Mouse (Mus musculus): ENCODE results near the gene Gm49380.

Gene Gm49380

DNA sequence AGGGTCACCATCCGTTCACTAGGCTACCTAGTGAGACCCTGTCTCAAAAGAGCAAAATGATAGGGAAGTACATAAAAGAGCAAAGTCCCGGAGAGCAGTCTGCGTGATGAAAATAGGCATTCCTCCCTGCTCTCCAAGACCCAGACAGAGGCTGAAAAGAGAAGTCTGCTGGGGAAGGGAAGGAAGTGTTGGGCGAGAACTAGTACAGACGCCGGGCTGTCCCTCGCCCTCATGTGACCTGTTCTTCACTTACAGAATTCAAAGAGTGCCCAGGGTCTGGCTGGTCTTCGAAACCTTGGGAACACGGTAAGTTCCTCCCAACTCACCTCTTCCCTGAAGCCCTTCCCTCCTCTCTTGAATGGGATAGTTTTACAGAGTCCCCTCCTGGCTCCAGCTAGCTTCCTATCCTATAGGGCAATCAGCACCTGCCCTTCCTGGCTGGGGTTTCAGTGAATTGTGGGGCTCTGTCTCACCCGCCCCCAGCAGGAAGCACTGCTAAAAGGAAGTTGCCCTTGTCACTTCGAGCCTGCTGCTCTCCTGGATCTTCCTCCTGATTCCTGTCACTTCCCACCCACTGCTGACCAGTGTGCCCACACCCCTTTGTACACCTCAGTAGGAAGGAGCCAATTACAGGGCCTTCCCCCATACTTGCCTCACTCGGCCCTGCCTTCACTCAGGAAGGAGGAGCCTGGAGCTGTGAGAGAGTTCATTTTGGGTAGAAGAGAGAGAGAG is 24.3 kb downstream of the Gm49380 start:
- DNase-seq (ENCODE audit: low spot score) = no peak

GRCm38 (mm10) chr9:44087761-44088455 is 25.4 kb downstream of the Gm49380 start:
- DNase-seq (ENCODE audit: low spot score) = no peak

DNA sequence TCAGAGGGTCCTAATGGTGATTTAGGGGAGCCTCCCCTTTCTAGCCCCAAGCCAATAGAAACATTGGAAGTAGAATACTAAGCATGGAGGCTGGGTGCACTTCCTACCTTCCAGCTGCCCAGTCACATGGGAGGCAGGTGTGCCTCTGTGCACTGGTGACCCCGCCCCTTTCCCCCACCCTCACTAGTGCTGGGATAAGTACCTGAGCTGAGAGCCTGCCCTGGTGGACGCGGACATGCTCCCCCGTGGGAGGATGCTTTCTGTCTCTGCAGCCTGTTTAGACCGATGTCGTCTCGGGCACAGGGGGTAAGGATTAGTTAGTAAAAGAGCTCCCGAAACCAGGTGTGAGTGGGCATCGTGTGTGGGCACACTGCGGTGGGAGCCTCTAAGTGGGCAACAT is 26.3 kb downstream of the Gm49380 start:
- no peak for DNase-seq (ENCODE audit: low spot score)

- no peak for DNase-seq (ENCODE audit: low spot score)
These were observed 27.3 kb downstream of the Gm49380 start for GRCm38 (mm10) chr9:44085741-44086665.

- no peak for DNase-seq (ENCODE audit: low spot score)
These were observed 28.0 kb downstream of the Gm49380 start for GRCm38 (mm10) chr9:44085276-44085675.

DNA sequence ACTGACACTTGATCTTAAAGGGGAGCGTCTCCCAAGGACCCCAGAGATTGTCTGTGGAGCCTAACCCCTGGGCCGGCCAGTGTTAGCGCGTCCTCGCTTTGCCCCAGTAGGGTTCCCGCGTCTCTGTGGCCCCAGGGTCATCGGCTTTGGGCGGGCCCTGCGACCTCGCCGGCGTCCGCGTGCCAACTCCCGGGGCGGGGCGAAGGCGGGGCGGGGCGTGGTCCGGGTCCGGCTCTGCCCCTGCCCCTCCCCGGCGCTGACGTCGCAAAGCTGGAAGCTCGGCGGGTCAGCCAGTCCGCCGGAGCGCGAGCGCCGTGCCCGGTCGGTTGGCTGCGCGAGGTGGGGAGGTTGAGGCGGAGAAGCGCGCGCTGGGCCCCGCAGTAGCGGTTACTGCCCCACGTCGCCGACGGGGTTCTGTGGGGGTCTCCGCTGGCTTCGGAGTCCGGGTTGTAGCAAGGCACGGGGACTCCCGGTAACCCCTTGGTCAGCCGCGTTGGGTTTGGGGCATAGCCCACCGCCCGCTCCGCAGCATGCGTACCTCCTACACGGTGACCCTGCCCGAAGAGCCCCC is 28.6 kb downstream of the Gm49380 start:
- peak; percentile 97 for DNase-seq (ENCODE audit: low spot score)

GRCm38 (mm10) chr9:44084236-44084635 is 29.1 kb downstream of the Gm49380 start:
- no peak for DNase-seq (ENCODE audit: low spot score)

GRCm38 (mm10) chr9:44083392-44084121 is 29.7 kb downstream of the Gm49380 start:
- DNase-seq (ENCODE audit: low spot score) = no peak

GRCm38 (mm10) chr9:44082266-44082665 is 31.0 kb downstream of the Gm49380 start:
- no peak for DNase-seq (ENCODE audit: low spot score)

GRCm38 (mm10) chr9:44081581-44081980 is 31.7 kb downstream of the Gm49380 start:
- DNase-seq (ENCODE audit: low spot score) = no peak

GRCm38 (mm10) chr9:44080953-44081352 is 32.3 kb downstream of the Gm49380 start:
- no peak for DNase-seq (ENCODE audit: low spot score)

GRCm38 (mm10) chr9:44079997-44080780 is 33.1 kb downstream of the Gm49380 start:
- DNase-seq (ENCODE audit: low spot score) = no peak

- peak; percentile 86 for DNase-seq (ENCODE audit: low spot score)
These were observed 34.1 kb downstream of the Gm49380 start for GRCm38 (mm10) chr9:44078955-44079756.

DNA sequence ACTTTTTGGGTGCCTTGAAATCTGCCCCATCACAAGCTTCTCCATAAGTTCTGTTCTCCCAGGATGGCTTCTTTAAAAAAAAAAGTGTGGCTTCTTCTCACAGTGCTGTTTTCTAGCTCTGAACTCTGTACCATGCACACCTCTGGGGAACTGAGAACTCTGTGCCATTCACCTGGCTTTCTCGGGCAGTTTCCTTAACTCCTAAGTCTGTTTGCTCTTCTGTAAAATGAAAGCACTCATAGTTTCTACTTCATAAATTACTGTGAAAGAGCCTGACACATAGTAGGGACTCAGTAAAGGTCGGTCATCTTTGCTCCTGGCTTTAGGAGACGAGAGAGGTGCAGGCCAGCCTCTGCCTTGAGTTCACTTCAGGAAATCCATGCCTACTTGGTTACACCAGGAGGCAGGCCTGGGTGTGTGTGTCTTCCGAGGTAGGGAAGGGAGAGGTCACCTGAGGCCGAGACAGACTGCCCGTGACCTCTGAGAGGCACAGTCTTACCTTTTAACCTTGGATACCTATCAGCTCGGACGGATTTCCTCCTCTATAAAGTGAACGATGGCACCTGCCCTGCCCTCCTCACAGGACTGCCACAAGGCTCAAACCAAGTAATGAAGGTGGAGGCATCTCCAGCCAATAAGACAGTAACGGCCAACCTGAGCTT is 35.0 kb downstream of the Gm49380 start:
- DNase-seq (ENCODE audit: low spot score) = no peak

- no peak for DNase-seq (ENCODE audit: low spot score)
These were observed 35.9 kb downstream of the Gm49380 start for GRCm38 (mm10) chr9:44077266-44077910.

DNA sequence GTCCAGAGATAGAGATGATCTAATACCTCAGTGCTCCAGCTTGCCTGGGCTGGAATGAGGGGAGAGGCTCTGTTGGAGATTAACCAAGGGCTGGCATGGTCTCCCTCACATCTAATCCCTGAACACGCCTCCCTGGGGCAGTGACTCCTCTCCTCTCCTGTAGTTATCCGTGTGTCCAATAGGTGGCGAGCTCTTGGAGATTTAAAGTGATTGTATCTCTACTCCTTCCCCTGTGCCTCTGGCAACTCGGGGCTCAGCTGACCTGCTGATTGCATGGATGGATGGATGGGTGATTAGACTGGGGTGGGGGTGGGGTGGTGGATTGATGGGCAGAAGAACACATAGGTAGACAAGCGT is 36.6 kb downstream of the Gm49380 start:
- peak; percentile 83 for DNase-seq (ENCODE audit: low spot score)

DNA sequence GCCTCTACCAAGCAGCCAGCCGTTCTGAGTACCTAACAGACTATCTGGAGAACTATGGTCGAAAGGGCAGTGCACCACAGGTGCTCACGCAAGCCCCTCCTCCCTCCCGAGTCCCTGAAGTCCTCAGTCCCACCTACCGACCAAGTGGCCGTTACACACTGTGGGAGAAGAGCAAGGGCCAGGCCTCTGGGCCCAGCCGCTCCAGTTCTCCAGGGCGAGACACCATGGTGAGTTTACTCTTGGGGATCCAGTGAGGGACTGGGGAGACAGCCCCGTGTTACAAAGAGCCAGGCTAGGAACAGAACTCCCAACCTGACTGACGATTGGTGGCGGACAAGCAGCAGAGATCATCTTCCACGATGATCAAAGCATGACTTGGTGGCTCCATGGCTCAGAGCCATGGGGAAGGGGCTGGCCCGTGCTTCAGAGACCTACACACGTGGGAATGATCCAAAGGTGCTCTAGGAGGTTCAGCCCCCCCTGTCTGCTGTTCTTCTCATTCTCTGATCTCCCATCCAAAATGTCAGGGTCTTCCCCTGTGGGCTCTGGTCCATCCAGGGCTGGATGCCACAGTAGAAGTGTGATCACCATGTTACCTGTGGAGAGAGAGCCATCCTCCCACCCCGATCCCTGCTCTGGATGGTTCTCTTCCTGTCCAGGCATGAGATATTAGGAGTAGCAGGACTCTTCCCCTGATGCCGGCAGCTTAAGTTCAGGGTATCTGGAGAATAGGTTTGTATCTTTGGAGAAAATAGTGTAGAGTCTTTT is 37.1 kb downstream of the Gm49380 start:
- no peak for DNase-seq (ENCODE audit: low spot score)
